In the genomic region with DNA sequence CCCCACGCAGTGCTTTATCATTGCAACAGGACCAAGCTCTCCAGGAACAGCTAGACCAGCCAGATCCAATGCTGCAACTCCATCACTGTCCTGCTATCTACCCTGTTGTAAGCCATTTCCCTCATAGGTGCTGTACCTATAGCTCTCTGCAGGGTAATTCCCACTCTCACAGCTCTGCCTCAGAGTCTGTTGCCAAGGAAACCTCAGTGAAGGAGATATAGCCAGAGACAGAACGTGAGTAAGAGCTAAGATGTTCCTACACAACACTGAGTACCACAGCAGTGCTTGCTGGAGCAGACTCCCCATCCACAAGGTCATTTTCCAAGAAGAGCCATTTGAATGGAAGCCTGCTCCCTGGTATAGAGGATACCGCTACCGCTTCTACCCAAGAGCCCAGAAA, we compare ENCODE assay signal across 12 mouse cellular contexts. TPM values are rescaled to one million over a fixed set of nuclear protein-coding genes. Genes with fewer than 3 reads are reported as not detected.
A peak's percentile ranks its signal among the peaks of the same experiment; 100 is the strongest.
DNase-seq lines count a peak whose midpoint lies in the region; ATAC-seq lines count a peak whose summit lies in the region.
"Had no signal": no experiment of that assay in that cellular context is flagged by ENCODE, and none has a peak within 500 bp of the region (broad histone marks: within the 10 kb centered on the region; RNA-seq: fewer than 3 reads in every experiment).

No protein-coding gene starts in this region.

- H3K4me3 ChIP-seq in embryonic facial prominence, embryonic 13.5 days: peak overlapping the region; percentile 29; the same call in 1 of the 2 replicates
- no peak overlapping the region for H3K4me3 ChIP-seq in embryonic facial prominence, embryonic 10.5 days
- H3K4me3 ChIP-seq in hindbrain, embryonic 15.5 days: no peak overlapping the region
- H3K4me3 ChIP-seq in hindbrain, embryonic 12.5 days: no peak overlapping the region
- H3K4me3 ChIP-seq in midbrain, embryonic 16.5 days (ENCODE audit: low read depth, low read length): no peak overlapping the region
- no peak overlapping the region for H3K4me3 ChIP-seq in midbrain, embryonic 13.5 days (replicated peaks)
- H3K4me3 ChIP-seq in stomach, embryonic 16.5 days (replicated peaks; ENCODE audit: low read length): no peak overlapping the region

- no peak overlapping the region for H3K27ac ChIP-seq in embryonic facial prominence, embryonic 13.5 days
- no peak overlapping the region for H3K27ac ChIP-seq in embryonic facial prominence, embryonic 10.5 days (replicated peaks)
- no peak overlapping the region for H3K27ac ChIP-seq in hindbrain, embryonic 15.5 days (replicated peaks)
- no peak overlapping the region for H3K27ac ChIP-seq in hindbrain, embryonic 12.5 days
- no peak overlapping the region; the same call in 1 of the 2 replicates for H3K27ac ChIP-seq in midbrain, embryonic 16.5 days (ENCODE audit: low read length)
- no peak overlapping the region for H3K27ac ChIP-seq in midbrain, embryonic 13.5 days
- peak overlapping the region; percentile 83; the same call in 1 of the 2 replicates for H3K27ac ChIP-seq in stomach, embryonic 16.5 days (ENCODE audit: low read length)
- H3K27ac ChIP-seq: liver, embryonic 14.5 days had no signal

- H3K4me1 ChIP-seq in embryonic facial prominence, embryonic 13.5 days: peaks cover 45% of the 10 kb centered on the region
- peaks cover 38% of the 10 kb centered on the region for H3K4me1 ChIP-seq in embryonic facial prominence, embryonic 10.5 days
- H3K4me1 ChIP-seq in hindbrain, embryonic 15.5 days (replicated peaks): peaks cover 11% of the 10 kb centered on the region; the same call in 1 of the 2 replicates
- peaks cover 9% of the 10 kb centered on the region; the same call in 1 of the 2 replicates for H3K4me1 ChIP-seq in hindbrain, embryonic 12.5 days
- H3K4me1 ChIP-seq in midbrain, embryonic 16.5 days (ENCODE audit: control insufficient read depth, insufficient read depth, low read length): peaks cover 6% of the 10 kb centered on the region; the same call in 1 of the 2 replicates
- peaks cover 18% of the 10 kb centered on the region for H3K4me1 ChIP-seq in midbrain, embryonic 13.5 days (replicated peaks)
- H3K4me1 ChIP-seq in stomach, embryonic 16.5 days (ENCODE audit: control insufficient read depth, insufficient read depth, low read length): peaks cover 11% of the 10 kb centered on the region

- H3K36me3 ChIP-seq in embryonic facial prominence, embryonic 13.5 days: no peaks in the 10 kb centered on the region
- H3K36me3 ChIP-seq in embryonic facial prominence, embryonic 10.5 days (replicated peaks): no peaks in the 10 kb centered on the region
- no peaks in the 10 kb centered on the region for H3K36me3 ChIP-seq in hindbrain, embryonic 15.5 days
- no peaks in the 10 kb centered on the region for H3K36me3 ChIP-seq in hindbrain, embryonic 12.5 days
- no peaks in the 10 kb centered on the region for H3K36me3 ChIP-seq in midbrain, embryonic 16.5 days (ENCODE audit: control insufficient read depth, insufficient read depth, low read length)
- H3K36me3 ChIP-seq in midbrain, embryonic 13.5 days: no peaks in the 10 kb centered on the region
- H3K36me3 ChIP-seq in stomach, embryonic 16.5 days (ENCODE audit: control insufficient read depth, insufficient read depth, low read length): no peaks in the 10 kb centered on the region

- H3K4me2 ChIP-seq in embryonic facial prominence, embryonic 13.5 days: peak overlapping the region; percentile 53
- no peak overlapping the region for H3K4me2 ChIP-seq in hindbrain, embryonic 15.5 days
- no peak overlapping the region for H3K4me2 ChIP-seq in hindbrain, embryonic 12.5 days (replicated peaks)
- H3K4me2 ChIP-seq in midbrain, embryonic 16.5 days (ENCODE audit: low read length): no peak overlapping the region
- H3K4me2 ChIP-seq in midbrain, embryonic 13.5 days (replicated peaks): no peak overlapping the region
- H3K4me2 ChIP-seq in stomach, embryonic 16.5 days (ENCODE audit: low read depth, low read length): peak overlapping the region; percentile 51

- no peak for DNase-seq in embryonic facial prominence, embryonic 10.5 days (ENCODE audit: low spot score)
- no peak for DNase-seq in adipocyte (ENCODE audit: low spot score)
- DNase-seq: gastrocnemius, postnatal 25 days; kidney, adult 11 months; thymus, postnatal 25 days had no signal

- H3K9ac ChIP-seq in embryonic facial prominence, embryonic 13.5 days: 0 out of 2 replicates have a peak overlapping the region, but pooled peaks have one; percentile 33
- H3K9ac ChIP-seq in hindbrain, embryonic 15.5 days: no peak overlapping the region
- no peak overlapping the region for H3K9ac ChIP-seq in hindbrain, embryonic 12.5 days
- no peak overlapping the region for H3K9ac ChIP-seq in midbrain, embryonic 16.5 days (ENCODE audit: low read depth, low read length)
- H3K9ac ChIP-seq in midbrain, embryonic 13.5 days (replicated peaks): no peak overlapping the region
- no peak overlapping the region for H3K9ac ChIP-seq in stomach, embryonic 16.5 days (ENCODE audit: low read length)
- H3K9ac ChIP-seq: liver, embryonic 14.5 days had no signal

- no peaks in the 10 kb centered on the region for H3K9me3 ChIP-seq in embryonic facial prominence, embryonic 13.5 days
- H3K9me3 ChIP-seq in embryonic facial prominence, embryonic 10.5 days: no peaks in the 10 kb centered on the region
- no peaks in the 10 kb centered on the region for H3K9me3 ChIP-seq in hindbrain, embryonic 15.5 days
- H3K9me3 ChIP-seq in hindbrain, embryonic 12.5 days (replicated peaks): no peaks in the 10 kb centered on the region
- no peaks in the 10 kb centered on the region for H3K9me3 ChIP-seq in midbrain, embryonic 16.5 days (replicated peaks; ENCODE audit: control insufficient read depth, low read length, poor library complexity, severe bottlenecking)
- no peaks in the 10 kb centered on the region for H3K9me3 ChIP-seq in midbrain, embryonic 13.5 days
- no peaks in the 10 kb centered on the region for H3K9me3 ChIP-seq in stomach, embryonic 16.5 days (replicated peaks; ENCODE audit: control insufficient read depth, low read length)

- WGBS in embryonic facial prominence, embryonic 13.5 days: 89% methylated on average over 4 of the region's 4 CpGs
- 86% methylated on average over 4 of the region's 4 CpGs for WGBS in embryonic facial prominence, embryonic 10.5 days
- 80% methylated on average over 4 of the region's 4 CpGs for WGBS in hindbrain, embryonic 15.5 days
- 85% methylated on average over 4 of the region's 4 CpGs for WGBS in hindbrain, embryonic 12.5 days
- WGBS in midbrain, embryonic 16.5 days: 76% methylated on average over 4 of the region's 4 CpGs
- 77% methylated on average over 4 of the region's 4 CpGs for WGBS in midbrain, embryonic 13.5 days
- WGBS in stomach, embryonic 16.5 days: 84% methylated on average over 4 of the region's 4 CpGs

- ATAC-seq in embryonic facial prominence, embryonic 13.5 days (ENCODE audit: insufficient number of reproducible peaks, insufficient read depth, low FRiP score, low TSS enrichment, low read depth): no peak
- ATAC-seq in hindbrain, embryonic 15.5 days (ENCODE audit: low FRiP score, low read depth): peak; percentile 72
- no peak for ATAC-seq in hindbrain, embryonic 12.5 days (ENCODE audit: low FRiP score)
- peak; percentile 79 for ATAC-seq in midbrain, embryonic 16.5 days
- no peak; the same call in 1 of the 2 replicates for ATAC-seq in midbrain, embryonic 13.5 days
- ATAC-seq in stomach, embryonic 16.5 days (ENCODE audit: insufficient read depth, low FRiP score): no peak

- H3K27me3 ChIP-seq in embryonic facial prominence, embryonic 13.5 days: no peaks in the 10 kb centered on the region
- peaks cover 8% of the 10 kb centered on the region; the same call in 1 of the 2 replicates for H3K27me3 ChIP-seq in embryonic facial prominence, embryonic 10.5 days (replicated peaks; ENCODE audit: low read depth, poor library complexity, severe bottlenecking)
- H3K27me3 ChIP-seq in hindbrain, embryonic 15.5 days: no peaks in the 10 kb centered on the region
- H3K27me3 ChIP-seq in hindbrain, embryonic 12.5 days: no peaks in the 10 kb centered on the region
- no peaks in the 10 kb centered on the region for H3K27me3 ChIP-seq in midbrain, embryonic 16.5 days (ENCODE audit: control insufficient read depth, insufficient read depth, low read depth, low read length)
- 0 out of 2 replicates have a peak, but pooled peaks cover 4% of the 10 kb centered on the region for H3K27me3 ChIP-seq in midbrain, embryonic 13.5 days
- H3K27me3 ChIP-seq in stomach, embryonic 16.5 days (ENCODE audit: control insufficient read depth, insufficient read depth, low read length): no peaks in the 10 kb centered on the region; the same call in 1 of the 2 replicates

RNA-seq across cellular contexts. Expression of a gene that starts 1.3 kb away (rescaled TPM):
- polyA plus RNA-seq in embryonic facial prominence, embryonic 13.5 days (2015; fragmentation: Nextera tagmentation; extraction: Ambion mirVana): 4.7 and 4.9 TPM in 2 replicates
- polyA plus RNA-seq in embryonic facial prominence, embryonic 10.5 days (2016; fragmentation: Nextera tagmentation; extraction: Ambion mirVana): 1.1 and 1.9 TPM in 2 replicates
- 0.96 and 1.4 TPM in 2 replicates for polyA plus RNA-seq in hindbrain, embryonic 15.5 days (2015; fragmentation: Nextera tagmentation; extraction: Ambion mirVana)
- 1.9 and 2.0 TPM in 2 replicates for polyA plus RNA-seq in hindbrain, embryonic 12.5 days (2016; fragmentation: Nextera tagmentation; extraction: Ambion mirVana)
- 0.84 and 0.96 TPM in 2 replicates for polyA plus RNA-seq in midbrain, embryonic 16.5 days (2015; fragmentation: Nextera tagmentation; extraction: Ambion mirVana)
- 0.74 and 0.88 TPM in 2 replicates for polyA plus RNA-seq in midbrain, embryonic 13.5 days (2015; fragmentation: Nextera tagmentation; extraction: Ambion mirVana)
- polyA plus RNA-seq in stomach, embryonic 16.5 days (2015; fragmentation: Nextera tagmentation; extraction: Ambion mirVana): 5.9 and 6.8 TPM in 2 replicates

RNA-seq across cellular contexts. Expression of a gene that starts 50.4 kb away (rescaled TPM):
- polyA plus RNA-seq in embryonic facial prominence, embryonic 13.5 days (2015; fragmentation: Nextera tagmentation; extraction: Ambion mirVana): 0.39 and 0.41 TPM in 2 replicates
- polyA plus RNA-seq in embryonic facial prominence, embryonic 10.5 days (2016; fragmentation: Nextera tagmentation; extraction: Ambion mirVana): 0.15 TPM in 1 of 2 replicates, not detected in the other
- 1.5 and 2.2 TPM in 2 replicates for polyA plus RNA-seq in hindbrain, embryonic 15.5 days (2015; fragmentation: Nextera tagmentation; extraction: Ambion mirVana)
- polyA plus RNA-seq in hindbrain, embryonic 12.5 days (2016; fragmentation: Nextera tagmentation; extraction: Ambion mirVana): 0.94 and 1.0 TPM in 2 replicates
- 1.8 and 2.3 TPM in 2 replicates for polyA plus RNA-seq in midbrain, embryonic 16.5 days (2015; fragmentation: Nextera tagmentation; extraction: Ambion mirVana)
- polyA plus RNA-seq in midbrain, embryonic 13.5 days (2015; fragmentation: Nextera tagmentation; extraction: Ambion mirVana): 0.26 and 0.89 TPM in 2 replicates
- polyA plus RNA-seq in stomach, embryonic 16.5 days (2015; fragmentation: Nextera tagmentation; extraction: Ambion mirVana): 0.44 TPM in 1 of 2 replicates, not detected in the other

Comparison
In these comparisons a context has a peak if more than half of its experiments do, and no peak if none do; other contexts are left out.
1. ATAC-seq: peak in hindbrain, embryonic 15.5 days (single experiment) and midbrain, embryonic 16.5 days (single experiment); none in embryonic facial prominence, embryonic 13.5 days (single experiment), hindbrain, embryonic 12.5 days (single experiment), midbrain, embryonic 13.5 days (single experiment) and stomach, embryonic 16.5 days (single experiment).
2. H3K4me2 ChIP-seq: peak in embryonic facial prominence, embryonic 13.5 days (single experiment) and stomach, embryonic 16.5 days (single experiment); none in hindbrain, embryonic 15.5 days (single experiment), hindbrain, embryonic 12.5 days (single experiment), midbrain, embryonic 16.5 days (single experiment) and midbrain, embryonic 13.5 days (single experiment).